Mouse (Mus musculus) CH12.LX (cell line): ENCODE measurements at regions not wholly inside any gene's neighbourhood (a gene's known extent, or its start where the extent isn't known, plus 50 kb on each side); places are given as distances from the start of the nearest gene placed in this dataset.

Experiments used
- E2F4 ChIP-seq: IDR thresholded peaks from 2 replicates; pipeline ENCODE4 v1.6.1; 2011; ENCODE audit warnings: low read depth, low read length, improper control_type of control experiment; ENCODE audit not compliant: insufficient replicate concordance
- EP300 ChIP-seq: IDR thresholded peaks from 2 replicates; pipeline ENCODE4 v1.6.1; 2011; ENCODE audit warnings: low read length, improper control_type of control experiment
- MEF2A ChIP-seq: IDR thresholded peaks from 2 replicates; pipeline ENCODE4 v1.6.1; 2014; ENCODE audit warnings: low read depth, mild to moderate bottlenecking, inconsistent platforms, low read length, improper control_type of control experiment, borderline replicate concordance
- POLR2A ChIP-seq: IDR thresholded peaks from 2 replicates; pipeline ENCODE4 v1.6.1; 2011; ENCODE audit warnings: low read depth, mild to moderate bottlenecking, improper control_type of control experiment, low read length
- RAD21 ChIP-seq: IDR thresholded peaks from 2 replicates; pipeline ENCODE4 v1.6.1; 2011; ENCODE audit warnings: low read depth, mild to moderate bottlenecking, low read length, improper control_type of control experiment, moderate library complexity
- ZC3H11A ChIP-seq: IDR thresholded peaks from 2 replicates; pipeline ENCODE4 v1.6.1; 2012; ENCODE audit warnings: low read depth, mild to moderate bottlenecking, inconsistent platforms, low read length, improper control_type of control experiment
- ZKSCAN1 ChIP-seq: IDR thresholded peaks from 2 replicates; pipeline ENCODE4 v1.6.1; 2012; ENCODE audit warnings: low read depth, inconsistent platforms, low read length, improper control_type of control experiment, borderline replicate concordance

- TF ChIP-seq ZKSCAN1 (no peak), RAD21 (no peak), POLR2A (no peak), ZC3H11A (no peak), E2F4 (no peak), EP300 (no peak), MEF2A (no peak)
Measured at GRCm38 (mm10) chr13:52116241-52116640, 269.8 kb downstream of the Gadd45g start.
